Mouse (Mus musculus): ENCODE data around the gene Trim3.
A peak's percentile ranks its signal among the peaks of the same experiment; 100 is the strongest.

DNA sequence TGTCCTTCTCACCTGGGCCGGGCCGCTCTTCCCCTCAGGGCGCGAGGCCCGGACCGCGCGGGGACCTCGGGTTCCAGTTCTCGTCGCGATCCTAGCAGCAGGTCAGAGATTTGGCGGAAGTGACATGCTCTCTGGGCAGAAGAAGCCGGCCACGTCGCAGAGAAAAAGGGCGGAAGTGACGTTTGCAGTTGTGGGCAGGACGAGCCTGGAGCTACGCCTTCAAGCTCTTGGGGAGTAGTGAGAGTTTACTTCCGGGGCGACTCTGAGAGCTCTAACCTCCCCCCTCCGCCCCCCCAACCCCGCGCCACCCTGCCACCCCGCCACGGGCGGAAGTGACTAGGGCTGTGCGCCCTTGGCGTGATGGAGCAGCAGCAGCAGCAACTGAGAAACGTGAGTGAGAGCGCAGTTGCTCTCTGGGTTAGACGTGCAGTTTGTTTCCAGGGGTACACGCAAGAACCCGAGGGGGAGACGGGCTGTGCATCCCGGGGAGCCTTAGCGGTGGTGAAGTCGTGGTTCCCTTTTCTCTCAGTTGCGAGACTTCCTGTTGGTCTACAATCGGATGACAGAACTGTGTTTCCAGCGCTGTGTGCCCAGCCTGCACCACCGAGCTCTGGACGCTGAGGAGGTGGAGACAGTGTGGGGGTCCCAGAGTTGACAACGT lies 7.0 kb upstream of the Trim3 start, which contains the start of the genes Arfip2 and Gm45799:
- no peak for TF ChIP-seq CTCF (IDR thresholded peaks at IDR 0.05; ENCODE audit: insufficient read depth, low read length)
- TF ChIP-seq POLR2A (IDR thresholded peaks at IDR 0.05; ENCODE audit: borderline replicate concordance, extremely low read depth, low read depth, low read length), result peak; percentile 94; the same call in 1 of the 2 replicates

All from lung, adult 2 months (tissue).